Mouse (Mus musculus): ENCODE data around the gene Ikzf3. TPM values are rescaled to one million over a fixed set of nuclear protein-coding genes. Genes with fewer than 3 reads are reported as not detected.

Ikzf3 gene
- polyA plus RNA-seq, 1 experiment from 2014 or later, result 0.85 TPM

- 75% methylated on average over 13 of the region's 13 CpGs for WGBS (ENCODE audit: missing documents)
- Histone ChIP-seq H3K4me3 (ENCODE audit: inconsistent target) (no peak overlapping the region), H3K79me2 (ENCODE audit: inconsistent target) (no peaks in the 10 kb centered on the region), H3K27ac (no peak overlapping the region), H3K36me3 (ENCODE audit: inconsistent target) (no peaks in the 10 kb centered on the region)
Measured at GRCm38 (mm10) chr11:98479026-98479939, 66.5 kb downstream of the Ikzf3 start.

GRCm38 (mm10) chr11:98477011-98477701 lies 68.7 kb downstream of the Ikzf3 start:
- Histone ChIP-seq H3K79me2 (ENCODE audit: inconsistent target) (no peaks in the 10 kb centered on the region), H3K36me3 (ENCODE audit: inconsistent target) (no peaks in the 10 kb centered on the region), H3K27ac (no peak overlapping the region), H3K4me3 (ENCODE audit: inconsistent target) (no peak overlapping the region)
- WGBS (ENCODE audit: missing documents), result 69% methylated on average over 14 of the region's 14 CpGs

GRCm38 (mm10) chr11:98476434-98476807 lies 69.4 kb downstream of the Ikzf3 start:
- Histone ChIP-seq H3K27ac (no peak overlapping the region), H3K4me3 (ENCODE audit: inconsistent target) (no peak overlapping the region), H3K36me3 (ENCODE audit: inconsistent target) (no peaks in the 10 kb centered on the region), H3K79me2 (ENCODE audit: inconsistent target) (no peaks in the 10 kb centered on the region)
- 58% methylated on average over 4 of the region's 4 CpGs for WGBS (ENCODE audit: missing documents)

GRCm38 (mm10) chr11:98475630-98476433 lies 70.0 kb downstream of the Ikzf3 start:
- Histone ChIP-seq H3K27ac (no peak overlapping the region), H3K36me3 (ENCODE audit: inconsistent target) (no peaks in the 10 kb centered on the region), H3K79me2 (ENCODE audit: inconsistent target) (no peaks in the 10 kb centered on the region), H3K4me3 (ENCODE audit: inconsistent target) (no peak overlapping the region)
- WGBS (ENCODE audit: missing documents), result 92% methylated on average over 9 of the region's 9 CpGs

- WGBS (ENCODE audit: missing documents), result 94% methylated on average over 11 of the region's 11 CpGs
- no peak overlapping the region for H3K27ac ChIP-seq
- no peak overlapping the region for H3K4me3 ChIP-seq (ENCODE audit: inconsistent target)
- no peaks in the 10 kb centered on the region for H3K79me2 ChIP-seq (ENCODE audit: inconsistent target)
- H3K36me3 ChIP-seq (ENCODE audit: inconsistent target), result no peaks in the 10 kb centered on the region
Measured at GRCm38 (mm10) chr11:98474967-98475366, 70.9 kb downstream of the Ikzf3 start.

GRCm38 (mm10) chr11:98473916-98474479 lies 71.8 kb downstream of the Ikzf3 start:
- 65% methylated on average over 8 of the region's 8 CpGs for WGBS (ENCODE audit: missing documents)
- Histone ChIP-seq H3K79me2 (ENCODE audit: inconsistent target) (no peaks in the 10 kb centered on the region), H3K4me3 (ENCODE audit: inconsistent target) (no peak overlapping the region), H3K36me3 (ENCODE audit: inconsistent target) (no peaks in the 10 kb centered on the region), H3K27ac (no peak overlapping the region)

GRCm38 (mm10) chr11:98472696-98473095 lies 73.1 kb downstream of the Ikzf3 start:
- Histone ChIP-seq H3K36me3 (ENCODE audit: inconsistent target) (no peaks in the 10 kb centered on the region), H3K27ac (no peak overlapping the region), H3K79me2 (ENCODE audit: inconsistent target) (no peaks in the 10 kb centered on the region), H3K4me3 (ENCODE audit: inconsistent target) (no peak overlapping the region)
- WGBS (ENCODE audit: missing documents), result 86% methylated on average over 4 of the region's 4 CpGs

- no peak overlapping the region for H3K27ac ChIP-seq
- WGBS (ENCODE audit: missing documents), result 62% methylated on average over 6 of the region's 6 CpGs
- no peak overlapping the region for H3K4me3 ChIP-seq (ENCODE audit: inconsistent target)
- no peaks in the 10 kb centered on the region for H3K79me2 ChIP-seq (ENCODE audit: inconsistent target)
- no peaks in the 10 kb centered on the region for H3K36me3 ChIP-seq (ENCODE audit: inconsistent target)
Measured at GRCm38 (mm10) chr11:98470795-98471194, 75.0 kb downstream of the Ikzf3 start.

GRCm38 (mm10) chr11:98469761-98470714 lies 75.8 kb downstream of the Ikzf3 start:
- WGBS (ENCODE audit: missing documents), result 47% methylated on average over 22 of the region's 22 CpGs
- H3K79me2 ChIP-seq (ENCODE audit: inconsistent target), result no peaks in the 10 kb centered on the region
- H3K4me3 ChIP-seq (ENCODE audit: inconsistent target), result no peak overlapping the region
- H3K27ac ChIP-seq, result no peak overlapping the region
- H3K36me3 ChIP-seq (ENCODE audit: inconsistent target), result no peaks in the 10 kb centered on the region

GRCm38 (mm10) chr11:98464516-98464915 lies 81.3 kb downstream of the Ikzf3 start:
- H3K79me2 ChIP-seq (ENCODE audit: inconsistent target), result no peaks in the 10 kb centered on the region
- no peaks in the 10 kb centered on the region for H3K36me3 ChIP-seq (ENCODE audit: inconsistent target)
- no peak overlapping the region for H3K4me3 ChIP-seq (ENCODE audit: inconsistent target)
- 68% methylated on average over 6 of the region's 6 CpGs for WGBS (ENCODE audit: missing documents)
- H3K27ac ChIP-seq, result no peak overlapping the region

- WGBS (ENCODE audit: missing documents), result 71% methylated on average over 9 of the region's 9 CpGs
- Histone ChIP-seq H3K27ac (no peak overlapping the region), H3K36me3 (ENCODE audit: inconsistent target) (no peaks in the 10 kb centered on the region), H3K4me3 (ENCODE audit: inconsistent target) (no peak overlapping the region), H3K79me2 (ENCODE audit: inconsistent target) (no peaks in the 10 kb centered on the region)
Measured at GRCm38 (mm10) chr11:98463911-98464310, 81.9 kb downstream of the Ikzf3 start.

GRCm38 (mm10) chr11:98462255-98462654 lies 83.6 kb downstream of the Ikzf3 start:
- WGBS (ENCODE audit: missing documents), result 91% methylated on average over 6 of the region's 6 CpGs

GRCm38 (mm10) chr11:98461109-98461720 lies 84.6 kb downstream of the Ikzf3 start:
- WGBS (ENCODE audit: missing documents), result 23% methylated on average over 6 of the region's 6 CpGs
- Histone ChIP-seq H3K36me3 (ENCODE audit: inconsistent target) (no peaks in the 10 kb centered on the region), H3K27ac (no peak overlapping the region), H3K4me3 (ENCODE audit: inconsistent target) (no peak overlapping the region), H3K79me2 (ENCODE audit: inconsistent target) (no peaks in the 10 kb centered on the region)

More at GRCm38 (mm10) chr11:98462255-98462654, 83.6 kb downstream of the Ikzf3 start:
- no peaks in the 10 kb centered on the region for H3K36me3 ChIP-seq (ENCODE audit: inconsistent target)
- no peak overlapping the region for H3K27ac ChIP-seq
- H3K4me3 ChIP-seq (ENCODE audit: inconsistent target), result no peak overlapping the region
- H3K79me2 ChIP-seq (ENCODE audit: inconsistent target), result no peaks in the 10 kb centered on the region

All from macrophage (primary cell).